Mouse (Mus musculus) midbrain, embryonic 14.5 days (tissue): ENCODE measurements at regions not wholly inside any gene's neighbourhood (a gene's known extent, or its start where the extent isn't known, plus 50 kb on each side); places are given as distances from the start of the nearest gene placed in this dataset.
A peak's percentile ranks its signal among the peaks of the same experiment; 100 is the strongest.

Experiments used
- ATAC-seq: fragments of 200-750 bp; cut with Nextera tagmentation; 2 replicates; pipeline ENCODE4 v1.8.0; 2017; ENCODE audit warnings: moderate number of reproducible peaks, moderate library complexity; ENCODE audit not compliant: low FRiP score, low TSS enrichment
- DNase-seq: peaks from one replicate; pipeline ENCODE4 v3.0.0-alpha.2; 2015
- H3K27ac ChIP-seq: fragments of 300-500 bp; sonication (generic); replicated peaks from 2 replicates; pipeline ENCODE4 v1.5.1; 2014; ENCODE audit warnings: mild to moderate bottlenecking, low read depth, low read length, moderate library complexity
- H3K27me3 ChIP-seq: fragments of 300-500 bp; sonication (generic); 2 replicates; pipeline ENCODE4 v1.6.1; 2014; ENCODE audit warnings: low read length, control low read depth, mixed read lengths; ENCODE audit not compliant: control insufficient read depth, insufficient read depth
- H3K36me3 ChIP-seq: fragments of 300-500 bp; sonication (generic); 2 replicates; pipeline ENCODE4 v1.6.1; 2014; ENCODE audit warnings: low read length, control low read depth; ENCODE audit not compliant: control insufficient read depth, insufficient read depth
- H3K4me1 ChIP-seq: fragments of 300-500 bp; sonication (generic); 2 replicates; pipeline ENCODE4 v1.6.1; 2014; ENCODE audit warnings: mild to moderate bottlenecking, antibody characterized with exemption, low read length, control low read depth; ENCODE audit not compliant: control insufficient read depth, insufficient read depth
- H3K4me2 ChIP-seq: fragments of 300-500 bp; sonication (generic); 2 replicates; pipeline ENCODE4 v1.6.1; 2014; ENCODE audit warnings: mild to moderate bottlenecking, low read length, moderate library complexity
- H3K4me3 ChIP-seq: fragments of 300-500 bp; sonication (generic); replicated peaks from 2 replicates; pipeline ENCODE4 v1.5.1; 2014; ENCODE audit warnings: low read depth, low read length
- H3K9ac ChIP-seq: fragments of 300-500 bp; sonication (generic); replicated peaks from 2 replicates; pipeline ENCODE4 v1.6.1; 2014; ENCODE audit warnings: mild to moderate bottlenecking, low read length, moderate library complexity
- H3K9me3 ChIP-seq: fragments of 300-500 bp; sonication (generic); 2 replicates; pipeline ENCODE4 v1.6.1; 2016; ENCODE audit warnings: low read length, control low read depth, mixed read lengths; ENCODE audit not compliant: control insufficient read depth
- WGBS: fragments of 180-500 bp; shearing (Covaris S2); extraction: QIAGEN DNeasy Blood & Tissue Kit; methylation state at CpG from one replicate; pipeline ENCODE4 v1.1.7; 2014; 5-methylcytosine and 5-hydroxymethylcytosine counted together

- Histone ChIP-seq H3K4me1 (0 out of 2 replicates have a peak, but pooled peaks cover 8% of the 10 kb centered on the region), H3K27me3 (no peaks in the 10 kb centered on the region), H3K9ac (no peak overlapping the region), H3K27ac (no peak overlapping the region), H3K36me3 (no peaks in the 10 kb centered on the region), H3K4me2 (no peak overlapping the region), H3K9me3 (no peaks in the 10 kb centered on the region), H3K4me3 (no peak overlapping the region)
- WGBS = 90% methylated on average over 7 of the region's 7 CpGs
- ATAC-seq (no peak), DNase-seq (no peak)
Measured at GRCm38 (mm10) chr16:30869136-30869909, 211.9 kb downstream of the Xxylt1 start.

DNA sequence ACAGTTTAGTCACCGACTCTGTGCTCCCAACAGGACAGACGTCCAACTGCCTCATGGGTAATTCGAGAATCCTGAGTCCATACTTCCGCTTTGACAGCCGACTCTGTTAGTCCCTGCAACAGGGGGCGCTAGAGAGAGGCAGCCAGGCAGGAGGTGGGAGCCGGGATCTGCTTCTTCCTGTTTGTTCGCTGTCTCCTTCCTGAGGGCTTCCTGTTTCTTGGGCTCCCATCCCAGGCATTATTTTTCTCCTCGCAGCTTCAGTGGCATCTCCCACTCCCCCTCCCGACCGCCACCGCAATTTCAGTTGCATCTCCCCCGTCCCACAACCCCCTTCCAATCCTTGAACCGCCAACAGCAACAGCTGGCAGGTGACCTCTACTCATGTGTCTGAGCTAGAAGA lies 211.1 kb downstream of the Xxylt1 start:
- H3K4me1 ChIP-seq = 0 out of 2 replicates have a peak, but pooled peaks cover 8% of the 10 kb centered on the region
- H3K9me3 ChIP-seq = no peaks in the 10 kb centered on the region
- no peaks in the 10 kb centered on the region for H3K27me3 ChIP-seq
- H3K9ac ChIP-seq = no peak overlapping the region
- 80% methylated on average over 14 of the region's 14 CpGs for WGBS
- H3K27ac ChIP-seq = no peak overlapping the region
- no peaks in the 10 kb centered on the region for H3K36me3 ChIP-seq
- ATAC-seq = no peak
- H3K4me2 ChIP-seq = no peak overlapping the region
- no peak overlapping the region for H3K4me3 ChIP-seq
- no peak for DNase-seq

GRCm38 (mm10) chr16:30870676-30871075 lies 210.6 kb downstream of the Xxylt1 start:
- Histone ChIP-seq H3K4me3 (no peak overlapping the region), H3K36me3 (no peaks in the 10 kb centered on the region), H3K27ac (no peak overlapping the region), H3K9ac (no peak overlapping the region), H3K4me1 (0 out of 2 replicates have a peak, but pooled peaks cover 8% of the 10 kb centered on the region), H3K27me3 (no peaks in the 10 kb centered on the region), H3K9me3 (no peaks in the 10 kb centered on the region), H3K4me2 (no peak overlapping the region)
- WGBS = 32% methylated on average over 2 of the region's 2 CpGs
- DNase-seq = no peak
- no peak for ATAC-seq

DNA sequence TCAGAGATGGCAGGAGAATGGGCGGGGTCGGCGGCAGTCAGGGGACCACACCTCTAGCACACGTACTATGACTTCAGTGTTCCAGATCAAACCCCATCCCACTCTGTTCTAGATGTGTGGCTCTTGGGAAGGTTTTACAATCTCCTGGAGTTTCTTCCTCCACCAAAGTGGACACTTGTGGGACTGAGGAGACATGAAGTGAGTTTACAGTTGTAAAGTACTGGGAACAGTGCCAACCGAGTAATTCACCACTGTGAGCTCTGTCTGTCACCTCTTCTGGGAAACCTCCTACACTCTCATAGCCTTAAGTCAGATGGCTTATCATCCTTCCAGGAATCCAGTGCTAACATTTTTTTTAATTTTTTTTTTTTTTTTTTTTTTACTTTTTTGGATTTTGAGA lies 209.1 kb downstream of the Xxylt1 start:
- H3K4me2 ChIP-seq = no peak overlapping the region
- no peak for ATAC-seq
- H3K4me3 ChIP-seq = no peak overlapping the region
- H3K27me3 ChIP-seq = no peaks in the 10 kb centered on the region
- no peak overlapping the region for H3K9ac ChIP-seq
- DNase-seq = no peak
- 0 out of 2 replicates have a peak, but pooled peaks cover 8% of the 10 kb centered on the region for H3K4me1 ChIP-seq
- no peak overlapping the region for H3K27ac ChIP-seq
- H3K9me3 ChIP-seq = no peaks in the 10 kb centered on the region
- H3K36me3 ChIP-seq = no peaks in the 10 kb centered on the region
- WGBS = 96% methylated on average over 5 of the region's 5 CpGs

DNA sequence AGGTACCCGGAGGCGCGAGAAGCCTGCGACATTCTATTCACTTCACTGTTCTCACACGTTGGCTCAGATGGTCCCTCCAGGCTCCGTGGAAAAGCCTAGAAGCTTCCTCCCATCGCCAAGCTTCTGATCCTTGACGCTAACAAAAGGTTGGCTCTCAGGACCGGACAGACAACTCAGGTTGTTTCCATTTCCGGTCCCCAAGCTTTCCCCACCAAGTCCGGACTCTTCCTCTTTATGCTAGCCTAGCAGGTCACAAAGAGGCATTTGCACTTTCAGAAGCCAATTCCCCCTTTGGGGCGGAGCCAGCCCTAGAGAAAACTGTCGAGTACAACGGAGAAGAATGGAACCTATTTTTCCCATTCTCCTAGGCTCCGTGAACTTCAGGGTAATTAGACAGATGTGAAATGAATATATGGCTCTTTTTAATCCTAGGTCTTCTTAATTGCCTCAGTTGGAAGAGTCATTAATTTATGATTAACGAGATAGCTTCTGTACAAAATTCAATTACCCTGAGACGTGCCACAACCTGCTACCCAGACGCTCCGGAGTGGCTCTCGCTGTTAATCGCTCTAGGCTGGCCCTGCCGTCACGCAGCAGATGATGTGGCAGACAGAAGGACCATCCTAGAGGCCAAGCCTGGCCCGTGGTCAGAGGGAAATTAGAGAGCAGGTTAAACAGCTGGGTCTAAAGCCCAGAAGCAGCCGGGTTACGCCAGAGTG lies 207.6 kb downstream of the Xxylt1 start:
- ATAC-seq (no peak), DNase-seq (peak; percentile 58)
- 0 out of 2 replicates have a peak overlapping the region, but pooled peaks have one; percentile 36 for H3K9ac ChIP-seq
- 0 out of 2 replicates have a peak, but pooled peaks cover 8% of the 10 kb centered on the region for H3K4me1 ChIP-seq
- no peaks in the 10 kb centered on the region for H3K36me3 ChIP-seq
- WGBS = 37% methylated on average over 26 of the region's 26 CpGs
- no peak overlapping the region for H3K4me3 ChIP-seq
- peak overlapping the region; percentile 17; the same call in 1 of the 2 replicates for H3K4me2 ChIP-seq
- no peaks in the 10 kb centered on the region for H3K9me3 ChIP-seq
- peak overlapping the region; percentile 61; the same call in 1 of the 2 replicates for H3K27ac ChIP-seq
- no peaks in the 10 kb centered on the region for H3K27me3 ChIP-seq

GRCm38 (mm10) chr16:30875235-30875829 lies 205.9 kb downstream of the Xxylt1 start:
- Histone ChIP-seq H3K4me3 (no peak overlapping the region), H3K9me3 (no peaks in the 10 kb centered on the region), H3K36me3 (no peaks in the 10 kb centered on the region), H3K4me1 (0 out of 2 replicates have a peak, but pooled peaks cover 8% of the 10 kb centered on the region), H3K27me3 (no peaks in the 10 kb centered on the region), H3K4me2 (no peak overlapping the region), H3K27ac (no peak overlapping the region), H3K9ac (no peak overlapping the region)
- DNase-seq (peak; percentile 7), ATAC-seq (no peak)
- 81% methylated on average over 7 of the region's 7 CpGs for whole genome bisulfite sequencing

DNA sequence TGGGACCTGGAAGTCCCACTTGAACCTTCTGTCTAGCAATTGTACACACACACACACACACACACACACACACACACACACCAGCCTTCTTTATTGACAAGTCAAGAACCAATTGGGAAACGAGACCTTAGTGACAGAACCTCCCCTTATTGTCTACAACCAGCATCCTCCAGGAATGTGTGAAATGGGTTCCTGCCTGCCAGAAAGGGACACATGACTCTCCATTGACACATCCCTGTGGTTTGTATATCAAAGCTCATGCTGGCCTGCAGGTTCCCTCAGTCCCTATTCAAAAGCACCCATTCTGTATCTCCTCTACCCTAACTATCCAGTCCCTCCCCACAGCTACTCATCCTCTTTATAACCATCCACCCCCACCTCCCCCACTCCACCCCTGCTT lies 202.4 kb downstream of the Xxylt1 start:
- Histone ChIP-seq H3K4me2 (no peak overlapping the region), H3K9me3 (no peaks in the 10 kb centered on the region), H3K36me3 (no peaks in the 10 kb centered on the region), H3K4me3 (no peak overlapping the region), H3K27ac (no peak overlapping the region), H3K4me1 (peaks cover 11% of the 10 kb centered on the region), H3K9ac (no peak overlapping the region), H3K27me3 (no peaks in the 10 kb centered on the region)
- no peak for DNase-seq
- 88% methylated on average over 1 of the region's 1 CpGs for WGBS
- ATAC-seq = no peak

DNA sequence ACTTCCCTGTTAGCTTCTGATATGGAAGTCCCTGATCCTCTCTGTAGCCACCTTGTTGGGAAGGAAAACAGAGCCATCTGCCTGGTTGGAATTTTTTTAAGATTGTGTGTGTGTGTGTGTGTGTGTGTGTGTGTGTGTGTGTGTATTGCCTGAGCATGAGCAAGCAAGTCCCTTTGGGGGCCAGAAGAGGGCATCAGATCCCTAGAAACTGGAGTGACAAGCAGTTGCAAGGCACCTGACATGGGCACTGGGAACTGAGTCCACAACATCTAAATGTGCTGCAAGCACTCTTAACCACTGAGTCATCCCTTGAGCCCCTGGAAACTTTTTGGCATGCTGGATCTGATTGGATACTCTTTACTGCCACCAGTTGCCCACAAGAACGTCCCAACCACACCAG lies 201.4 kb downstream of the Xxylt1 start:
- H3K9me3 ChIP-seq = no peaks in the 10 kb centered on the region
- H3K27me3 ChIP-seq = no peaks in the 10 kb centered on the region
- no peak overlapping the region for H3K4me3 ChIP-seq
- ATAC-seq (no peak), DNase-seq (no peak)
- H3K36me3 ChIP-seq = no peaks in the 10 kb centered on the region
- no peak overlapping the region for H3K9ac ChIP-seq
- no peak overlapping the region for H3K4me2 ChIP-seq
- H3K4me1 ChIP-seq = peaks cover 12% of the 10 kb centered on the region
- no peak overlapping the region for H3K27ac ChIP-seq
- 85% methylated on average over 1 of the region's 1 CpGs for WGBS
